In genomic region chr9:71409925-71410324, GRCm38 (mm10) we compare ENCODE assay signal across 31 mouse cellular contexts.
DNase-seq lines count a peak whose midpoint lies in the region; ATAC-seq and TF ChIP-seq lines count a peak whose summit lies in the region.
"Had no signal": no experiment of that assay in that cellular context is flagged by ENCODE, and none has a peak within 500 bp of the region (broad histone marks: within the 10 kb centered on the region; RNA-seq: fewer than 3 reads in every experiment).

No protein-coding gene starts in this region.

- no peak for ATAC-seq in kidney, postnatal 0 days (replicated peaks; ENCODE audit: low FRiP score, low read depth)
- ATAC-seq in lung, embryonic 14.5 days (ENCODE audit: insufficient read depth), result no peak
- ATAC-seq in Patski, result no peak
- ATAC-seq: activated CD4-positive, CD25-positive, alpha-beta regulatory T cell, adult 4 months; forebrain, postnatal 0 days had no signal

- no peaks in the 10 kb centered on the region for H3K36me3 ChIP-seq in kidney, postnatal 0 days (ENCODE audit: insufficient read depth, low read length)
- H3K36me3 ChIP-seq in lung, embryonic 14.5 days (ENCODE audit: insufficient read depth), result no peaks in the 10 kb centered on the region
- no peaks in the 10 kb centered on the region for H3K36me3 ChIP-seq in ES-Bruce4 (ENCODE audit: control insufficient read depth, insufficient read depth, low read length, poor library complexity, severe bottlenecking)
- H3K36me3 ChIP-seq: embryonic facial prominence, embryonic 10.5 days; embryonic facial prominence, embryonic 15.5 days; forebrain, embryonic 12.5 days; heart, embryonic 12.5 days; limb, embryonic 12.5 days; midbrain, embryonic 12.5 days; neural tube, embryonic 13.5 days had no signal

- H3K9ac ChIP-seq in kidney, postnatal 0 days (ENCODE audit: low read depth, low read length), result no peak overlapping the region
- no peak overlapping the region for H3K9ac ChIP-seq in lung, embryonic 14.5 days
- no peak overlapping the region for H3K9ac ChIP-seq in ES-Bruce4 (ENCODE audit: low read depth, poor library complexity, severe bottlenecking)
- H3K9ac ChIP-seq: embryonic facial prominence, embryonic 15.5 days; forebrain, embryonic 12.5 days; forebrain, postnatal 0 days; heart, embryonic 12.5 days; hindbrain, embryonic 14.5 days; limb, embryonic 12.5 days; midbrain, embryonic 12.5 days; neural tube, embryonic 13.5 days had no signal

- peak; percentile 10; the same call in 1 of the 2 replicates for TF ChIP-seq CTCF in kidney, postnatal 0 days (IDR thresholded peaks at IDR 0.05; ENCODE audit: low read depth)
- TF ChIP-seq CTCF in lung, embryonic 14.5 days (IDR thresholded peaks at IDR 0.05; ENCODE audit: low read depth), result peak; percentile 23; the same call in 1 of the 2 replicates
- TF ChIP-seq CTCF in ES-Bruce4 (IDR thresholded peaks at IDR 0.05; ENCODE audit: low read depth, low read length), result peak; percentile 10
- peak; percentile 53 for TF ChIP-seq CTCF in Patski (IDR thresholded peaks at IDR 0.05)

- no peak for DNase-seq in kidney, postnatal 0 days (ENCODE audit: low spot score)
- DNase-seq in kidney, adult 8-10 months, result no peak
- DNase-seq in lung, embryonic 14.5 days, result no peak
- DNase-seq in lung, postnatal 14 days, result no peak
- DNase-seq in Patski (ENCODE audit: low read depth, low spot score), result no peak
- no peak for DNase-seq in adrenal gland, postnatal 25 days
- DNase-seq in right cerebral cortex, postnatal 10 days (ENCODE audit: low spot score in 2 of 2), result no peak
- DNase-seq: adrenal gland, adult 2 months; B cell, adult 2 months; cerebellum, adult 8-10 months; cerebellum, postnatal 25 days; forebrain, postnatal 0 days; gastrocnemius, postnatal 14 days; kidney, adult 18-20 months; kidney, postnatal 4 days; lung, adult 2 months; lung, postnatal 36 days; retina, postnatal 1 day; right cerebral cortex, postnatal 25 days; thymus, postnatal 14 days had no signal

- H3K4me1 ChIP-seq in kidney, postnatal 0 days (replicated peaks; ENCODE audit: insufficient read depth, low read length), result no peaks in the 10 kb centered on the region
- no peaks in the 10 kb centered on the region for H3K4me1 ChIP-seq in lung, embryonic 14.5 days (ENCODE audit: insufficient read depth)
- no peaks in the 10 kb centered on the region for H3K4me1 ChIP-seq in ES-Bruce4 (ENCODE audit: control insufficient read depth, insufficient read depth, low read length)
- H3K4me1 ChIP-seq: embryonic facial prominence, embryonic 10.5 days; embryonic facial prominence, embryonic 15.5 days; forebrain, embryonic 12.5 days; heart, embryonic 12.5 days; megakaryocyte, embryonic 14.5 days; midbrain, embryonic 12.5 days; neural tube, embryonic 13.5 days had no signal

- H3K4me3 ChIP-seq in kidney, postnatal 0 days (replicated peaks; ENCODE audit: low read depth, low read length), result no peak overlapping the region
- H3K4me3 ChIP-seq in lung, embryonic 14.5 days (ENCODE audit: low read depth, low read length), result no peak overlapping the region
- no peak overlapping the region for H3K4me3 ChIP-seq in ES-Bruce4 (ENCODE audit: low read depth, low read length)
- H3K4me3 ChIP-seq: embryonic facial prominence, embryonic 10.5 days; embryonic facial prominence, embryonic 15.5 days; forebrain, embryonic 12.5 days; heart, embryonic 12.5 days; limb, embryonic 12.5 days; megakaryocyte, embryonic 14.5 days; midbrain, embryonic 12.5 days; neural tube, embryonic 13.5 days had no signal

- CTCF ChIA-PET in Patski (lab: Charles Lee), result interaction anchor here (1.0 kb wide), 1 partner anchor 25 kb away, joined by 3 read pairs; no protein-coding TSS in a partner anchor

- no peak overlapping the region for H3K4me2 ChIP-seq in kidney, postnatal 0 days (ENCODE audit: low read length)
- no peak overlapping the region for H3K4me2 ChIP-seq in lung, embryonic 14.5 days
- H3K4me2 ChIP-seq: embryonic facial prominence, embryonic 15.5 days; forebrain, embryonic 12.5 days; heart, embryonic 12.5 days; hindbrain, embryonic 14.5 days; limb, embryonic 12.5 days; midbrain, embryonic 12.5 days; neural tube, embryonic 13.5 days had no signal

- no peaks in the 10 kb centered on the region for H3K27me3 ChIP-seq in kidney, postnatal 0 days (ENCODE audit: insufficient read depth, low read length)
- H3K27me3 ChIP-seq in lung, embryonic 14.5 days (ENCODE audit: insufficient read depth, low read length), result no peaks in the 10 kb centered on the region
- H3K27me3 ChIP-seq in ES-Bruce4 (ENCODE audit: control insufficient read depth, insufficient read depth, low read length, poor library complexity, severe bottlenecking) (no peaks in the 10 kb centered on the region), Patski (no peaks in the 10 kb centered on the region)
- H3K27me3 ChIP-seq: embryonic facial prominence, embryonic 15.5 days; forebrain, embryonic 12.5 days; heart, embryonic 12.5 days; midbrain, embryonic 12.5 days; neural tube, embryonic 13.5 days had no signal

- in situ Hi-C loops in Patski (cut with MboI; ENCODE audit: low pct_unique_long_range_greater_than_20kb), result no loop called here

- WGBS in kidney, postnatal 0 days, result 100% methylated on average over 1 of the region's 1 CpGs
- WGBS in lung, embryonic 14.5 days, result 83% methylated on average over 1 of the region's 1 CpGs

- POLR2A ChIA-PET in Patski (lab: Charles Lee), result interaction anchor here (1.2 kb wide), 1 partner anchor 10 kb away, joined by 3 read pairs; no protein-coding TSS in a partner anchor

- no peak for TF ChIP-seq EP300 in ES-Bruce4 (IDR thresholded peaks at IDR 0.05; ENCODE audit: insufficient read depth, low read depth, low read length)

- H3K9me3 ChIP-seq in kidney, postnatal 0 days (replicated peaks; ENCODE audit: low read length), result no peaks in the 10 kb centered on the region
- H3K9me3 ChIP-seq in lung, embryonic 14.5 days (ENCODE audit: low read depth, low read length), result no peaks in the 10 kb centered on the region
- peaks cover 13% of the 10 kb centered on the region for H3K9me3 ChIP-seq in ES-Bruce4 (replicated peaks; ENCODE audit: control insufficient read depth, insufficient read depth, low read length, poor library complexity, severe bottlenecking)
- H3K9me3 ChIP-seq: embryonic facial prominence, embryonic 15.5 days; forebrain, embryonic 12.5 days had no signal

- TF ChIP-seq POLR2A in ES-Bruce4 (IDR thresholded peaks at IDR 0.05; ENCODE audit: insufficient read depth, low read length), result no peak

- H3K27ac ChIP-seq in kidney, postnatal 0 days, result no peak overlapping the region
- H3K27ac ChIP-seq in lung, embryonic 14.5 days (ENCODE audit: low read depth), result no peak overlapping the region
- H3K27ac ChIP-seq in ES-Bruce4 (ENCODE audit: insufficient read depth, low read length), result no peak overlapping the region
- H3K27ac ChIP-seq: embryonic facial prominence, embryonic 10.5 days; embryonic facial prominence, embryonic 15.5 days; forebrain, embryonic 12.5 days; hindbrain, embryonic 14.5 days; limb, embryonic 12.5 days; midbrain, embryonic 12.5 days; neural tube, embryonic 13.5 days had no signal
